Mouse (Mus musculus): ENCODE results near the gene Wdr53.
"Not testable (repeated sequence)": the region's sequence is repeated elsewhere in the genome, so short reads cannot be mapped to it uniquely, and the experiment has no call there.

Gene Wdr53

GRCm38 (mm10) chr16:32278396-32278795 is 31.4 kb downstream of the Wdr53 start:
- DNase-seq (ENCODE audit: low read depth, low spot score) = no peak

- DNase-seq (ENCODE audit: low read depth, low spot score) = no peak
These were observed 33.2 kb downstream of the Wdr53 start for GRCm38 (mm10) chr16:32280211-32280610.

GRCm38 (mm10) chr16:32282608-32283007 is 35.6 kb downstream of the Wdr53 start:
- no peak for DNase-seq (ENCODE audit: low read depth, low spot score)

- no peak for DNase-seq (ENCODE audit: low read depth, low spot score)
These were observed 44.8 kb downstream of the Wdr53 start for GRCm38 (mm10) chr16:32291821-32292220.

DNA sequence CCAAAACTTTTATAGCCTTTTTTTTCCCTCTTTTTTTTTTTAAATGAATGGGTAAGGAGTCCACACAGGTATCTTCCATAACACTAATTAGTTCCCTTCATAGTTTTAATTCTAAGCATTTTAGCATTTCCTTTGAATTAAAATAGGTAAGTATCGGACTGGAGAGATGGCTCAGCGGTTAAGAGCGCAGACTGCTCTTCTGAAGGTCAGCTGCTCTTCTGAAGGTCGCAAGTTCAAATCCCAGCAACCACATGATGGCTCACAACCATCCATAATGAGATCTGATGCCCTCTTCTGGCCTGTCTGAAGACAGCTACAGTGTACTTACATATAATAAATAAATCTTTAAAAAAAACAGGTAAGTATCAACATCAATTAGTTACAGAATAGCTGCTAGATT is 52.6 kb downstream of the Wdr53 start:
- DNase-seq (ENCODE audit: low read depth, low spot score) = not testable (repeated sequence)

- no peak for DNase-seq (ENCODE audit: low read depth, low spot score)
These were observed 56.0 kb downstream of the Wdr53 start for GRCm38 (mm10) chr16:32303046-32303445.

- DNase-seq (ENCODE audit: low read depth, low spot score) = no peak
These were observed 56.9 kb downstream of the Wdr53 start for GRCm38 (mm10) chr16:32303886-32304285.

All from telencephalon, adult 2 months (tissue).